In genomic region chr12:74966266-74966665, GRCm38 (mm10) we compare ENCODE assay signal across 35 mouse cellular contexts.
"Had no signal": no experiment of that assay in that cellular context is flagged by ENCODE, and none has a peak within 500 bp of the region (broad histone marks: within the 10 kb centered on the region; RNA-seq: fewer than 3 reads in every experiment).

No protein-coding gene starts in this region.

- H3K4me2 ChIP-seq: heart, embryonic 11.5 days; heart, embryonic 12.5 days; heart, embryonic 13.5 days; heart, embryonic 15.5 days; hindbrain, embryonic 12.5 days; hindbrain, embryonic 13.5 days; hindbrain, embryonic 14.5 days; hindbrain, embryonic 15.5 days; intestine, embryonic 15.5 days; kidney, embryonic 15.5 days had no signal

- H3K27me3 ChIP-seq: heart, embryonic 12.5 days; heart, embryonic 13.5 days; heart, embryonic 15.5 days; hindbrain, embryonic 12.5 days; hindbrain, embryonic 13.5 days; hindbrain, embryonic 15.5 days; intestine, embryonic 15.5 days; kidney, embryonic 15.5 days had no signal

- H3K4me1 ChIP-seq: heart, embryonic 10.5 days; heart, embryonic 12.5 days; heart, embryonic 13.5 days; heart, embryonic 15.5 days; hindbrain, embryonic 10.5 days; hindbrain, embryonic 12.5 days; hindbrain, embryonic 13.5 days; hindbrain, embryonic 15.5 days; intestine, embryonic 15.5 days; kidney, embryonic 15.5 days had no signal

- H3K36me3 ChIP-seq: heart, embryonic 10.5 days; heart, embryonic 12.5 days; heart, embryonic 13.5 days; heart, embryonic 15.5 days; hindbrain, embryonic 10.5 days; hindbrain, embryonic 12.5 days; hindbrain, embryonic 13.5 days; hindbrain, embryonic 15.5 days; intestine, embryonic 15.5 days; kidney, embryonic 15.5 days had no signal

- ATAC-seq: hindbrain, embryonic 16.5 days; hindbrain, postnatal 0 days; inflammation-experienced regulatory T-cells, adult 6 months; intestine, embryonic 15.5 days; intestine, embryonic 16.5 days; intestine, postnatal 0 days had no signal

- H3K4me3 ChIP-seq: heart, embryonic 10.5 days; heart, embryonic 12.5 days; heart, embryonic 13.5 days; heart, embryonic 15.5 days; hindbrain, embryonic 10.5 days; hindbrain, embryonic 12.5 days; hindbrain, embryonic 13.5 days; hindbrain, embryonic 15.5 days; intestine, embryonic 15.5 days; kidney, embryonic 15.5 days; layer of hippocampus, adult 2 months had no signal

- H3K9me3 ChIP-seq: heart, embryonic 10.5 days; heart, embryonic 12.5 days; heart, embryonic 13.5 days; heart, embryonic 15.5 days; hindbrain, embryonic 10.5 days; hindbrain, embryonic 12.5 days; hindbrain, embryonic 13.5 days; hindbrain, embryonic 15.5 days; intestine, embryonic 15.5 days; kidney, embryonic 15.5 days had no signal

- H3K9ac ChIP-seq: heart, embryonic 12.5 days; heart, embryonic 13.5 days; heart, embryonic 15.5 days; hindbrain, embryonic 12.5 days; hindbrain, embryonic 13.5 days; hindbrain, embryonic 14.5 days; hindbrain, embryonic 15.5 days; intestine, embryonic 15.5 days; kidney, embryonic 15.5 days had no signal

- DNase-seq: heart, postnatal 10 days; heart, postnatal 14 days; heart, postnatal 36 days; heart, postnatal 4 days; kidney, adult 11 months; kidney, adult 18-20 months; kidney, adult 2 months; kidney, adult 8-10 months; kidney, adult 9 months; kidney, postnatal 10 days; kidney, postnatal 14 days; kidney, postnatal 25 days; kidney, postnatal 36 days; kidney, postnatal 4 days; layer of hippocampus, adult 9-11 months; layer of hippocampus, postnatal 36 days had no signal

- H3K27ac ChIP-seq: heart, embryonic 10.5 days; heart, embryonic 13.5 days; heart, embryonic 15.5 days; hindbrain, embryonic 10.5 days; hindbrain, embryonic 12.5 days; hindbrain, embryonic 13.5 days; hindbrain, embryonic 14.5 days; hindbrain, embryonic 15.5 days; hindbrain, postnatal 0 days; intestine, embryonic 15.5 days; kidney, embryonic 15.5 days; kidney, postnatal 0 days; layer of hippocampus, adult 2 months had no signal
